Mouse (Mus musculus) 3134 (cell line): ENCODE measurements around the gene Cpne9.

Experiments
- DNase-seq: peaks from one replicate; pipeline ENCODE4 v3.0.0-alpha.2; 2011; ENCODE audit warnings: low spot score; ENCODE audit not compliant: insufficient read length; ENCODE audit errors: extremely low read depth

Gene Cpne9

GRCm38 (mm10) chr6:113336852-113337620 lies 54.9 kb downstream of the Cpne9 start:
- no peak for DNase-seq

- DNase-seq, result no peak
Observed at GRCm38 (mm10) chr6:113341574-113341973, 59.5 kb downstream of the Cpne9 start.

DNA sequence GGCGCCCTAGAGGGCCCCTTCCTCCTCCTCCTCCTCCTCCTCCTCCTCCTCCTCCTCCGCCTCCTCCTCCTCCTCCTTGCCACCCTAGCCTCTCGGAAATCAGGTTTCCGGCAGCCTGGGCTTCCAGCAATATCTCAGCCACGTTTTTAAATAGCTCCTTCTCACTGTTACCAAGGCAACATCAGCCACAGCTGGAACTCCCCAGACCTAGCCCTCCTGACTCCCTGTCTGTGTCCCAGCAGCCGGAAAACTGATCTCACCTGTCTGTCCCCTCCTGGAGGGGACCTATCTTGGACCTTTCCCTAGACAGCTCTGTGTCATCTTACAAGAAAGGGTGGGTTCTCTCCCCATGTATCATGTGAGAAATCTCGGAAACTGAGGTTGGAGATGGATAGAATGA lies 60.2 kb downstream of the Cpne9 start:
- DNase-seq, result no peak

- peak; percentile 93 for DNase-seq
Observed at GRCm38 (mm10) chr6:113343177-113344092, 61.3 kb downstream of the Cpne9 start, which contains the start of gene Camk1. TSS of gene Camk1 (minus strand) at chr6:113343984.

DNA sequence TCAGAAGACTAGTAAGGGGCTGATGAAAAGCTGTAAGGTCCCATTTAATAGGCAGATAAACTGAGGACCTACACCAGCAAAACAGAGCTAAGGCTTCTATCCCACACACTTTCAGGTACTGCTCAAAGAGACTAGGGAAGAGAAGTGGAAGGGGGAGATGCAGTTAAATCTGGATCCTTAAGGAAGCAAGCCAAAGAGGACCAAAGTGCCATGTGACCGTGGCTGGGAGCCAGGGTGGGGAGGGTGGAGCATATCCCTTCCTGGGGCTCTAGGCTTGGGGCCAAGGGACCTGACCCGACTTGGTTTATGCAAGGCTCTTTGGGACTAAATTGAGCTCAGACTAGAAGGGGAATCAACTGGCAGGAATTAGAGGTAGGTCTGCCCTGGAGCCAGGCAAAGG lies 62.2 kb downstream of the Cpne9 start:
- DNase-seq, result peak; percentile 74

DNA sequence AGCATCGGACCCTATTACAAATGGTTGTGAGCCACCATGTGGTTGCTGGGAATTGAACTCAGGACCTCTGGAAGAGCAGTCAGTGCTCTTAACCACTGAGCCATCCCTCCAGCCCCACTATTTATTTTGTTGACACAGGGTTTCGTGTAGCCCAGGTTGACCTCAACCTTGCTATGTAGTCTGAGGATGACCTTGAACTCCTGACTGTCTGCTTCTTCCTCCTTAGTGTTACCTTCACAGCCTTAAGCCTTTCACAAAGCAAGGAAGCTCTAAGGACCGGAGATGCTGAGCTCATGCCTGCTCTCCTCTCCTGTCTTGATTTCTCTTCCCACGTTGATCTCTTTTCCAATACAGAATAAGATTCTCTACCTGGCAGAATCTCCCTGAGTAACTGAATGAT lies 64.8 kb downstream of the Cpne9 start:
- DNase-seq, result no peak

GRCm38 (mm10) chr6:113350538-113350937 lies 68.4 kb downstream of the Cpne9 start:
- no peak for DNase-seq

DNA sequence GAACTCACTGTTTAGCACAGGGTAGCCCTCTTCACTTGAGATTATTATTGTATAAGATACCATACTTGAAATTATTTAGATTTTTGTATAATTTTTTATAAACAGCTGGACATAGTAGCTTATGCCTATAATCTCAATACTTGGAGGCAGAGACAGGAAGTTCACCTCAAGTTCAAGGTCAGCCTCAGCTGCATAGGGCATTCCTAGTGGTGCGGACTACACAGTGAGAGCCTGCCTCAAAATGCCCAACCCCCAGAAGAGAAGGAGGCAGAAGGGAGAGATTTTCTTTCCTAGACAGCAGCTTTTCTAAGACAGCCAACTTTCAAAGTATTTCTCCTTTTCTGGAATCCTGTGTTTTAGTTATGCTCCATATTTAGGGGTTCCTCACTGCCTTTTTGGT lies 69.1 kb downstream of the Cpne9 start:
- no peak for DNase-seq

- no peak for DNase-seq
Observed at GRCm38 (mm10) chr6:113351653-113352052, 69.5 kb downstream of the Cpne9 start.

DNA sequence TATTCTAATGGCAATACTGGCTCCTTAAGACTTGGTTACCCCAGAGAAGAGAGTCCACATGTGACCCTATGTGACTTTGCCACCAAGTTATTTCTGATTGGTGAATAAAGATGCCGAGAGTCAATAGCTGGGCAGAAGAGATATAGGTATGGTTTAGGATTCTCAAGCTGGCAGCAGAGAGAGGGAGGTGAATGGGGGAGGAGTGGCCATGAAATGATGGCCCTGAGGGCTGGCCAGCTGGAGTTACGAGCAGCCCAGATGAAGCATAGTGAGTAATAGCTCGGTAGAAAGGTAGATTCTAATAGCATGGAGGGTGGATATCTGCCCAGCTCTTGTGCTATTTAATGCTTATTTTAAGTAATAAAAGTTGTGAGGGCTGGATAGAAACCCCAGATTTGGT lies 70.7 kb downstream of the Cpne9 start:
- no peak for DNase-seq

- no peak for DNase-seq
Observed at GRCm38 (mm10) chr6:113353696-113354095, 71.6 kb downstream of the Cpne9 start.
